Mouse (Mus musculus): Measurements from ENCODE around the gene Gne.

Gene Gne

DNA sequence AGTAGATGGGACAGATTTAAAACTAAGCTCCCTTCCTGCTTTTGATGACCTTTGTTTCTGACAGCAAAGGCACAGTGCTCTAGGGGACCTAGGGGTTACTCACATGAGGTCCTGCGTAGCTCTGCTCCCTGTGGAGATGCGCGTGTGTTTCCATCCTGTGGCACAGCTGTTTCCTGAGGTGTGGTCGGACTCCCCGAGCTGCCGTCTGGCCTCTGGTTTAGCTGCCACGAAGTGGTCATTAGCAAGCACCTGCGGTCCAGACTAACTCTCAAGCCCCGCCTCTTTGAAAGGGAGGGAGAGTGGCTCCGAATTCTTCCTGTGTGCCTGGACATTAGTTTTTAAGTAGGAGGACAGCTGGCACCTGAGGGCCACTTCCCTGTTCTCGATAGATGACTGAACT is at the start of gene Gne:
Gne (minus strand) TSS at position 233 of the 400 bp plus-strand sequence.
- DNase-seq: no peak

DNA sequence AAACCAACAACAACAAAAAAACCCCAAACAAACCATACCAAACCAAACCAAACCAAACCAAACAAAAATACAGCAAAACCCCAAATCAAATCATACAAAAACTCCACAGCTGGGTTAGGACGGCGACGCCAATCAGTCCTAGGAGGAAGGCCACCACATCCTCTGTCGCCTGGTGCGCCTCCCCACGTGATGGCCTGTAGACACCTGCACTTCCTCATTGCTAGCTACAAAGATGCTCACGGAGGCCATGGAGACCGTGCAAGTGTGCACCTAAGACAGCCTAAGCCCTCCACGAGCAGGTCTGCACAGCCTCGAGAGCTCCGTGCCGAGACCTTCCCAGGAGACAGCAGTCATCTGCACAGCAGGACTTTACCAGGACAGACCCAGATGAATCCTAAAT is 42.8 kb upstream of the Gne start:
- peak in 1 of 2 experiments; percentile 32 for DNase-seq

DNA sequence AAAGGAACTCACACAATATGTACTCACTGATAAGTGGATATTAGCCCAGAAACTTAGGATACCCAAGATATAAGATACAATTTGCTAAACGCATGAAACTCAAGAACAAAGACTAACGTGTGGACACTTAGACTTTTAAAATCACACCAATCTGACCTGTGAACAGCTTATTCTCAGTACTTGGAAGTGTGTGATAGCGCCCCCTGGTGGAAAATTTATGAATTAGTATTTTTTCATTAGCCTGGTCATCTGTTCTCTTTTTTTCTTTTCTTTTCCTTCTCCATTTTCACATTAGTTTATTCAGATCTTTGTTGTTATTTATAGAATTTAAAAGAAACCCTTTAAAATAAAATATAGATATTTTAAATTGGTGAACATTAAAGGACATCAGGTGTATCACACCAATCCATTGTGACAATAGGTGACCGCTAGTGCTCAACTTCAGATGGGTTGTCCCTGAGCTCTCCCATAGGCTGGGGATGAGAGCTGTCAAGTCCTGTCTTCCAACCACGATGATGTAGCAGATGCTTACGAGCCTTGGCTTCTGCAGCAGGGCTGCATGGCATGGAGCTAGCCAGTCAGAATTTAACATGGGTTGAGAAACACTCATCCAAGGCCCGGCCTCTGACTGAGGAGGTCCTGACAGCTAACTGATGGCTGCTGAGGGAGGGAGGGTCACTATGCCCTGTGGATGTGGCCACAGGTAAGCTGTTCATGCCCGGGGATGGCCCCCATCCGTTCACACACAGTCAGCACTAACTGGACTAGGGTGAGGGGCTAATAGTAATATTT is 35.6 kb upstream of the Gne start:
- DNase-seq: no peak

DNA sequence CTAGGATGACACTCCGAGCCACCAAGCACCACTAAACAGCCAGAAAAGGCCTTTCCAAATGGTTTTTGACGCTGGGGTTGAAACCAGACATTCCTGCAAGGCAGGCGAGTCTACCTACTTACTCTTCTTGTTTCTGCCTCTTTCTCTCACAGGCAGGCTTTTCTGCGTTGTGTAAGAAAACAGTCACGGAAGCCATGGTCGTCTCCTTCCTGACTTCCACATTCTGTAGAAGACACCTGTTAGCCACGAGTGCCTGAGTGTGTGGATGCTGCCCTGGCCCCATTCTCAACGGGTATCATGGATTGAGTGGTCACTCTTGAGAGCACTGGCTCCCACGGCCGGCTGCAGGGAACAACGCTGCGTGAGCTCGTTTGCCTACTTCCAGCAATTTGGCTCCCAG is 31.1 kb upstream of the Gne start:
- no peak for DNase-seq

DNA sequence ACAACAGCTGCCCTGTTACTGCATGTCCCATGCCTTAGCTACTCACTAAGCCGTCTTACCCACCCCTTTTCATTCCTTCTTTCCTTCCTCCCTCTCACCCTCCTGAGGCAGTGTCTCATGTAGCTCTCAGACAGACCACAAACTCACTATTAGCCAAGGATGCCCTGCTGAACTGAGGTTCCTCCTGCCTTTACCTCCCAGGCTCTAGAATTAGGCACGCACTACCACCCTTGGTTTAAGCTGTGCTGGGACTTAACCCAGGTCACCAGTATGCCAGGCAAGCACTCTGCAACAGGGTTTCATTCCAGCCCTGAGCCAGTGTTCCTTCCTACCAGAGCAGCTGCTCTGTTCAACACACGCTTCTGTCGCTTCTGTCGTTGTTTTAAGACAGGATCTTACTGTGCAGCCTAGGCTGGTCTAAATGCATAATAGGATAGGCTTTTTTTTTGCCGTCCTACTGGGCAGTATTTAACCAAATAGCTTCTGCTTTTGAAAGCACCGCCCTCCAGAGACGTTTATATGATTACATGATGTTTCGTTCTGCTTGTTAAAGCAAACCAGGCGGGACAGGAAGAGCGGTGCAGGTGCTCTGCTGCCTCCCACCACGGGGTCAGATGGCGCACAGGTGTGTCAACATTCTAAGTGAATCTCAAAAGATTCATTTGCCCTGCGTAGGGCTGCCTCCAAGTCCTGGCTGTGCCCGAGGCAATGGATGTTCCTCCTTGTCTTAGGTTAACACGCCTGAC is 29.6 kb upstream of the Gne start:
- DNase-seq: peak in 1 of 2 experiments; percentile 25

DNA sequence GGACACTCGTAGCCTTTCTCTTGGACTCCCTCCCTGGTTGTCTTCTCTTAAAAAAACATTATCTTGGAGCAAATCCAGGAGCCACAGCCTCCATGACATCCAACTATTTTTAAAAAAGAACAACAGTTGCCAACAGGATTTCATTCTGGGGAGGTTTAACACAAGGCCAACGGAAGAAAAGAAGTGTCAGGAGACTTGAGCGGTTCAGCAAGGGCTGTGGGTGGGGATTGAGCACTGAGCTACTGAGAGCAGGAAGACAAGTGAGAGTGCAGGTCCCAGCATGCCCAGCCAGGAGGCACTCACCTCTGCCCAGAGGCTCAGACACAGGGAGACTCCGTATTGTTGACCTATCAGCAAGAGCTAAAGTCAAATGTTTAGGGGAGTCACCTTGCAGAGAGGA is 28.8 kb upstream of the Gne start:
- no peak for DNase-seq

DNA sequence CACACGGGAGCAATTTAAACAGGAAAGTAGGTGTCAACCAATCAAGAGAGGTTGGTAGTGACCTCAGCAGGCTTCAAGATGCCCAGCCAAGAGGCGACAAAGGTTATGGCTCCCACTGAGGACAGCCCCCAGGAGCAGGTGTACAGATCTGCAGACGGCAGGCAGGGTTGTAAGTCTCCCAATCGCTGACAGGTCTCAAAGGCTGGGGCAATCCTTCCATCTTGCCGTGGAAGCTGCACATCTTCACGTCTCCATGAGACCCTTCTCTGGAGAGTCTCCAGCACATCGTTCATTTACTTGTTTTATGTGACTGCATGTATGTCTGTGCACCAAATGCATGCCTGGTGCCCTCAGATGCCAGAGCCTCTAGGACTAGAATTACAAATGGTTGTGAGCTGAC is 26.8 kb upstream of the Gne start:
- no peak for DNase-seq

DNA sequence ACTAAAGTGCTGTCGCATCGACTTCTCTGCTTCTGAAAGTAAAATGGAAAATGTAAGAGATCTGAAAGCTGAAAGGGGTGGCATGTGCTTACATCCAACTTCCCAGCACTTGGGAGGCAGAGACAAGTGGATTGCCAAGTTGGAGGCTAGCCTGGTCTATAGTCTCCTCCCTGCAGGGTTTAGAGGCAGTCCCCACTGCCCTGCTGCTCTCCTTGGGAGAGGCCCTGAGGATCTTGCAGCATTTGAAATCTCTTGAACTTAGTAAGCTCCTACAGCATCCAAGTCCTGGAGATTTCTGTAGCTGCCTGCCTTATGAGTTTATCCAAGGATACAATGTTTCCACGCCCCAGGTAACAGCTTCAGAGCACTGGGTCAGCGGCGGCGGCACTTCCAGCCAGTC is 24.3 kb upstream of the Gne start:
- DNase-seq: no peak

DNA sequence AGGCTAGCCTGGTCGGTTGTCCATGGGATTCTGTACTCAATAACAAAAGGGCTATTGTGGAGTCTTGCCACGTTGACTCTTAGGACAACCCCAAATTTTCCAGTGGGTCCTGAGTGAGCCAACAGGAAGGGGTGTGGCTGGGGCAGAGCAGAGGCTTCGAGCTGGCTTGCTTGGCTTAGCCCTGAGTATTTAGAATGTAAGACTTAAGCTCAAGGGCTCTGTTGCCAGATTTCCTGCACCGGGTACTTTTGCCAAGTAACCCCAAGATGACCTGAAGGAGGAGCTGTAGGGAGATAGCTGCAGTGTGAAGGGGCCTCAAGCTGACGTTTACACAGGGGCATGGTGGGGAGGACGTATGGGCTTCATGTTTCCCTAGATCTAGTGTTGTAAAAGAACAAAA is 23.4 kb upstream of the Gne start:
- no peak for DNase-seq

DNA sequence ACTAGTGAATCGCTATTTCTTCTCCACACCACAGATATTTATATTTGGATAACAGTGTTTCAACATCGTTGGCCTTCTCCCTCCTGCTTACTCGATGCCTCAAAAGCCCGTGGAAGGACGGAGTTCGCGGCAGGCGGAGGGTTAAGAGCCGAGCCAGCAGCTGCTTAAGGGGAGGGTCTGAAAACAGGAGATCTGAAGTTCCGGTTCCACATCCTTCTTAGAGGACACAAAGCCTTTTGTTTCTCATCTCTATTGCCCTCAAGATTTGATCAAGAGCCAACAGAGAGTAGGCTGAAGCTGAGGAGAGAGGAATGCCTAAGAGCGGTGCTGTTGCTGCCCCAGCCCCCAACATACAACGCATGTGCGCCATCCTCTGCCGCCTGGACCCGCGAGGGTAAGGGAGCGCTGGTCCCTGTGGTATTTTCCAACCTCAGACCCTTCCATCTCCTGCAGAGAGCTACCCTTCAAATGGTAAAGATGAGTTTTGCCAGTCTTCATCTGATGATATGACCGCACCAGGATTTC is 22.4 kb upstream of the Gne start:
- DNase-seq: peak in 1 of 2 experiments; percentile 26

DNA sequence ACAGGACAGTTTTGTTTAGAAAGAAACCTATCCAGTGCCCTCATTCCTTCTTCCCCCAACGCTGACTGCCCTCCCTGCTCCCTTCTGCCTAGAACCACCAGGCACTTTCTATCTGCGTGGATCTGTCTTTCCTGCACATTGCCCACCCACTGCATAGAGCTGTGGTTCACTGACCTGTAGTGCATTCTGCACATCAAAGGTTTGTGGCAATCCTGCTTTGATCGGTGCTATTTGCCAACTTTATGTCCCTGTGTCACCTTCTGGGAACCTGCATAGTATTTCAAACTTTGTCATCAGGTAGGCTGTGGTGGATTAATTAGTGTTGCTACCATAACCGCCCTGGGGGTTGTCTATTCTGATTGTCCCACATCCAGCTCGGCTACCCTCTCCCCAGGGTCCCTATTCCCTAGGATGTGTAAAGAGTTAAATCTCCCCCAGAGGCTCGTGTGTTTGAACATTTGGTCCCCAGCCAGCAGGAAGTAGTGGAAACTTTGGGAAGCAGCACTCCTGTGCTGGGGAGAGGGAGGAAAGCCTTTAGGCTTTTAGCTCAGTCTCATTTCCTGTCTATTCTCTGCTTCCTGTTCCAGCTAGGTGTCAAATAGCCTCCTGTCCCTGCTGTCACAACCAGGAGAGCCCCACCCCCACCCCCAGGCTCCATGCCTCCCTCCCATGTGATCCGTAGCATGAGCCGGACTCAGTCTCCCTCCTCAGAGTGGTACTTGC is 20.4 kb upstream of the Gne start:
- no peak for DNase-seq

DNA sequence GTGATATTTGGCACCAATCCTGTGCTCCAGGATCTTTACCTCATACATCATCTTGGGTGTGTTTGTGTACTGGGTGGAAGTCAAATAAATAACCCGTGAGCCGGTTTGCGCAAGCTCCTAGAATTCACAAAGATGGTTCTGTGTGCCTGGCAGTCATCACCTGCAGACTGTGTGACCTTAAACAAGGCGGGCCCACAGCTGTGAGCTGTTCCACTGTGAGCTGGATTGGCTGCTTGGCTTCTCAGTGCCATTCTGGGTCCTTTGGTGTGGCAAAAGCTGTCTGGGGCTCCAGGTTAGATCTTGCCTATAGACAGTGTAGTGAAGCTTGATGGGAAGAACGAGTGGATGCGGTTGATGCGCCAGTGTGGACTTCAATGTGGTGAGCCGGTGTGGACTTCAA is 19.6 kb upstream of the Gne start:
- peak; percentile 43 to 61 for DNase-seq

DNA sequence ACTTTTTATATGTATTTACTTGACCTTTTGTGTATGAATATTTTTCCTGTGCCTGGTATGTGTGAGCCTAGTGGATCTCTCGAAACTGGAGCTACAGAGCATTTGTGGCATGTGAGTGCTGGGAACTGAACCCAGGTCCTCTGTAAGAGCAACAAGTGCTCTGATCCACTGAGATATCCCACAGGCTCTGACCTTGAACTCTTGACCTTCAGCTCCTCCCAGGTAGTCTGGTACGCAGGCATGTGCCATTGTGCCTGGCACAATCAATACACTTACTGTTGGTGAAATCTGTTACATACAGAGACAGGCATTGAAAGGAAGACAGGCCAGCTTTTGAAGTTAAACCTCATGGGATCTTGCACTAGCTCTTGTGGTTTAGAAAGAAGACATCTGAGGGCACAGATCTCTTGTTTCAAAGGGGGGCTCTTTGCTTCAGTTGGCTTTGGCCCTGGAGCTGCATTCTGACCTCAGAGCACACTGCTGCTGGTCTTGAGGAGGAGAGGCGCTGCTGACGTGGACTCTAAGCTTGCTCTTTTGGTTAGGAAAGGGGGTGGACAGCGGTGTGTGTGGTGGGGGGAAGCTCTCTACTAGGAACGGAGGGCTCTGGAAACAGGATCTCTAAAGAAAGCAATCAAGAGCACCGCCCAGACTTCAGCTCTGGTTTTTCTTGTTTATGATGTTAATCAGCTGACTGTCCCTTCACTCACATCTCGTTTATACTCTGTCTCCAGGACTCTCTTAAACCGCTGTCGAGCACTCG is 13.8 kb upstream of the Gne start:
- no peak for DNase-seq

DNA sequence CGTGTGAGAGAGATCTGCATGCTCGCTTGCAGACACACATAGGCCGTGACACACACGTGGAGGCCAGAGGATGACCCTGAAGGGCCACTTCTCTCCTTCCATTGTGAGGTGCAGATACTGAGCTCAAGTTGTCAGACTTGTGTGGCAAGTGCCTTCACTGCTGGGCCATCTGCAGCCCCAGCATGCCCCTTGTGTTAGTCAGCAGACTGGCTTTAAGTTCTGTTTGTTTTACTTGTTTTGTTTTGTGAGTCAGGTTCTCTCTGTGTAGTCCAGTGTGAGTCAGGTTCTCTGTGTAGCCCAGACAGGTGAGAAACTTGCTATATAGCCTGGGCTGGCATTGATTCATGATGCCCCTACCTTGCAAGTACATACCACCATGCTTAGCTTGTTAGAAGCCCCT is 10.5 kb upstream of the Gne start:
- DNase-seq: no peak

DNA sequence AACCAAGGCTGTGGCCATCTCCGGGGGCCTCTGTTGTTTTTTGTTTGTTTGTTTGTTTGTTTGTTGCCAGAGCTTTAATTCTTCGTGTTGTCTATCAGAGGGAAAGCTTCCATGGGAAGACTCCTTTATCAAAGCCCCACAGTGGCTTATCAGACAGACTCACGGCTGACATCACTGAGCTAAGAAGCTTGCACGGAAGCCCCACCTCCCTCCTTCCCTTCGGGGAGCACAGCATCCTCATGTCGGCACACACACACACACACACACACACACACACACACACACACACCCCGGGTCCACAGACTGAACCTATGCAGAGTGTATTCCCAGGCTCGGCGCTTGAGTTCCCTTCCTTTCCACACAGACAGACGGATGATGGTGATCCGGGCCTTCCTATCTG is 8.4 kb upstream of the Gne start:
- DNase-seq: no peak

DNA sequence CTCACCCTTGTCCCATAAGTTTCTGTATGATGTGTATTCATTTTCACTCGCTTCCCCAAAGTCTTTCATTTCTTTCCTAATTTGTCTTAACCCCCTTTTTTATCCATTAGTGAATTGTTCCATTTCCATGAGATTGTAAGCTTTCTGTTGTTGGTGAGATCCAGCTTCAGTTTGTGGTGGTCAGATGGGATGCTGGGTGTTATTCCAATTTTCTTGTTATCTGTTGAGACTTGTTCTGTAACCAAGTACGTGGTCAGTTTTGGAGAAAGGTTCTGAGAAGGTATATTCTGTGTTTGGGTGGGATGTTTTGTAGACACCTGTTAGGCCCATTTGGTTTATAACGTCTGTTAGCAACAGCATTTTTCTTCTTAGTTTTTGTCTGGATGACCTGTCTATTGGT is 1.6 kb upstream of the Gne start:
- no peak for DNase-seq

DNA sequence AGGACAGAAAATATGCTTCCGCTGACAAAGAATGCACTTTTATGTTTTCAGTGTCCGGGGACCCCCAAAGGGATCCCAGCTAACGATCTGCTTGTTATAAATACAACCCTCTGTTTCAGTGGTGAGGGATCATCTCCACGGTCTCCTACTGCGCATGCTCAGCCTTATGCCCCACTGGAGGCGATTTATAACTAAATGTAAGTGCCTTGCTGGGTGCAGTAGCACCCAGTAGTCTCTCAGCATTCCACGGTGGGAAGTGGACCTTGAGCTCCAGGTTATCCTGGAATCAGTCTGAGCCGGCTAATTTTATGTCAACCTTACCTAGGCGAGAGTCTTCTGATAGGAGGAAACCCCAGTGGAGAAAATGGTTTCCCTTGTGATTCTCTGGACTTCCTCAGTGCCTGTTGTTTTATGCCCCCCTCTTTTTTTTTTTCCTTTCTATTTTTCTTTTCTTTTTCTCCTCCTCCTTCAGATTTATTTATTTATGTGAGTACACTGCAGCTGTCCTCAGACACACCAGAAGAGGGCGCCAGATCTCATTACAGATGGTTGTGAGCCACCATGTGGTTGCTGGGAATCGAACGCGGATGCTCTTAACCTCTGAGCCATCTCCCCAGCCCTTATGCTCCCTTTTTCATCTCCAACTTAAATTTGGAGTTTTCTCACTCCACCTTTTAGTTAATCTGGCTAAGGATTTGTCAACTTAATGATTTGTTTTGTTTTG is 787 bp upstream of the Gne start:
- DNase-seq: no peak

DNA sequence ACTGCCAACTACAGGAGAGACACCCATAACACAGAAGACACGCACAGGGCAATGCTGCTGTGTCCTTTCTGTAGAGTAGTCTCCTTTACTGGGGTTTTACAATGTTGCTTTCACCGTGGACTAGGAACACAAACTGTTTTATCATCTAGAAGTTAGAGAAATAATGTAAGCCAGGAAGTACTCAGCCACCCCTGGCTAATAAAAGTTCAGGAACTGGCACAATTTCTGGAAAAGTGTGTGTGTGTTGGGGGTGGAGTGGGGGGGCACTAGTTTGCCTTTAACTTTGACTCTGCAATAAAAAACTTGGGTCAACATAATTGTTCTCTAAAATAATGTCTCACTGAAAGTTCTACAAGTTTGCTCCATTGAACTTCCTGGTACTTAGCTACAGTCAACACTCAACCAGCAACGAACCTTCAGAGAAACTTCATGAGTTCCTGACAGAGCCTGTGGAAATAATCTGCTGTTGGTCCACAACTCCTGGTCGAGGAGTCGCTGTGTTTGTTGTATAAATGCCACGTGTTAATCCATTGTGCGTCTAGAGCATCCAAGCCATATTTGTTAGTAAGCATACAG is 5.5 kb downstream of the Gne start:
- no peak for DNase-seq

DNA sequence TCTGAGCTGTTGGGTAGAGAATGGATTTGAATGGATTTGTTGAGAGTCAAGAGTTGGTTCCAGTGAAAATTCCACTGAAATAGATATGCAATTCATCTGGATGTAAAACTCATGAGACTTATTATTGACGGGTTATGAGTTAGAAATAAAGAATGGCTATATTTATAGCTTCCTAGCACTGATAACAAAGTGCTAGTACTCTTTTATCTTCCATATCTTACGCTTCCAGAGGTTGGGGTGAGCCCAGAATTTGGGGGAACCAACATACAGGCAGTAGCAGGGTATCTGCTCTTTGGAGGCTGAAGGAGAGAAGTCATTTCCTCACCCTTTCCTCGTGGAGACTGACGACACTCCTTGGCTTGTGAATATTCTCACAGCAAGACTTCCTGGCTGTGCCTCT is 9.6 kb downstream of the Gne start:
- DNase-seq: no peak

DNA sequence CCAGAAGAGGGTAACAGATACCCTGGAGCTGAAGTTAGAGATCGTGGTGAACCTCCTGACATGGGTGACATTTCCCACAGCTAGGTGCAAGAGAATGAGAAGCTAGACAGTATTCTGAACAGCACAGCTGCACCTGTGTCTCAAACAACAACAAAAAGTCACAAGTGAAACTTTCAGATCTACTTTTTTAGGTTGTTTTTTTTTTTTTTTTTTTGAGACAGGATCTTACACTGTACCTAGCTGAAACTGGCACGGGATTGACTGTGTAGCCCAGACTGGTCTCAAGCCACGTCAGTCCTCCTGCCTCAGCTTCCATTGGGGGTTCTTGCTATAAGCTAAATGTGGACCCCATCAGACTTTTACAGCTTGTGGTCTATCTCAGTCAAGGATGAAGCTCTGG is 10.2 kb downstream of the Gne start:
- DNase-seq: no peak

DNA sequence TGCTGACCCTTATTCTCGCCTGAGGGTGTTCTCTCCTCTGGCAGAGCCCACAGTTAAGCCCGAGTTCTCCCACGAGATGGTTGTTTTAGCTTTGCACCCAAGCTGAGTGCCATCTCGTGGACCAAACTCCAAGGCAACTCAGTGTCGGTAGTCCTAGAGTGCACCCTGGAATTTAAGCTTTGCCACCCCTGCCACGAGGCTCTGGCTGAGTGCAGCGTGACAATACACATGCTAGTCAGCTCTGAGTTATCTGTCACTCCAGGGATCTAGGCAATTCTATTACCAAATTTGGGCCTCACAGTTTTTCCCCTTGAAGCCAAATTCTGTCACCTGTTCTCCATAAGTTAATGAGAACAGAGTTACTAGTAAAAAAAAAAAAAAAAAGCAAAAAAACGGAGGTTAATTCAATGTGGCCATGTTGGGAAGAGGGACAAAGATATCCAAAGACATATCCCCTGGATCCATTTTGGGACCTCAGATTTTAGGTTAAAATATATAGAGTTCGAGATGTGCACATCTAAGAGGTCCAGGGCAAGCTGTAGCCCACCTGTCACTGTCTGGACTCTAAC is 11.0 kb downstream of the Gne start:
- DNase-seq: no peak
